Mouse (Mus musculus): ENCODE results near the gene Grik5.

DNA sequence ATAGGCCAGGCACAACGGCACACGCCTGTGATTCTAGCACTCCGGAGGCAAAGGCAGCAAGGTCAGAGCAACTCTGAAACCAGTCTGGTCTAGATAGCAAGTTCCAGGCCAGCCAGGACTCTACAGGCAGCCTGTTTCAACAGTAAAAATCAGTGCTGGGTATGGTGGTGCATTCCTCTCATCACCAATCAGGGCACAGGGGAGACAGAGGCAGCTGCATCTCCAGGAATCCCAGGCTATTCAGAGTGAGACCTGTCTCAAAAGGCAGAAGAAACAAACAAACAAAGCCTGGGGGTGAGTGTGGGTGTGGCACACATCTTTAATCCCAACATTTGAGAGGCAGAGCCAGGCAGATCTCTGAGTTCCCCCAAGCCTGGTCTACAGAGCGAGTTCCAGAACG is 88.8 kb downstream of the Grik5 start:
- no peak for TF ChIP-seq POLR2A (IDR thresholded peaks at IDR 0.05; ENCODE audit: borderline replicate concordance, extremely low read depth, insufficient read depth, insufficient read length, poor library complexity, severe bottlenecking)
- TF ChIP-seq CTCF (IDR thresholded peaks at IDR 0.05; ENCODE audit: borderline replicate concordance, extremely low read depth, insufficient read depth, insufficient read length), result no peak

Data from brain, embryonic 14.5 days (tissue).